Mouse (Mus musculus) midbrain, embryonic 16.5 days (tissue): Measurements from ENCODE around the gene Gfod1. TPM values are rescaled to one million over a fixed set of nuclear protein-coding genes. Genes with fewer than 3 reads are reported as not detected.
A peak's percentile ranks its signal among the peaks of the same experiment; 100 is the strongest.

Experiments used
- ATAC-seq: fragments of 200-750 bp; cut with Nextera tagmentation; 2 replicates; pipeline ENCODE4 v1.8.0; 2017; ENCODE audit warnings: moderate TSS enrichment
- H3K27ac ChIP-seq: fragments of 300-500 bp; sonication (generic); 2 replicates; pipeline ENCODE4 v1.5.1; 2014; ENCODE audit warnings: mild to moderate bottlenecking, low read length, mixed read lengths
- H3K27me3 ChIP-seq: fragments of 300-500 bp; sonication (generic); 2 replicates; pipeline ENCODE4 v1.6.1; 2014; ENCODE audit warnings: low read depth, low read length, mixed read lengths; ENCODE audit not compliant: control insufficient read depth, insufficient read depth
- H3K36me3 ChIP-seq: fragments of 300-500 bp; sonication (generic); 2 replicates; pipeline ENCODE4 v1.6.1; 2014; ENCODE audit warnings: mild to moderate bottlenecking, low read length, moderate library complexity, mixed read lengths; ENCODE audit not compliant: control insufficient read depth, insufficient read depth
- H3K4me1 ChIP-seq: fragments of 300-500 bp; sonication (generic); 2 replicates; pipeline ENCODE4 v1.6.1; 2014; ENCODE audit warnings: mild to moderate bottlenecking, low read length, mixed read lengths; ENCODE audit not compliant: control insufficient read depth, insufficient read depth
- H3K4me2 ChIP-seq: fragments of 300-500 bp; sonication (generic); 2 replicates; pipeline ENCODE4 v1.6.1; 2014; ENCODE audit warnings: mild to moderate bottlenecking, low read length, mixed read lengths
- H3K4me3 ChIP-seq: fragments of 300-500 bp; sonication (generic); 2 replicates; pipeline ENCODE4 v1.5.1; 2014; ENCODE audit warnings: low read depth, mild to moderate bottlenecking, low read length, moderate library complexity, mixed read lengths
- H3K9ac ChIP-seq: fragments of 300-500 bp; sonication (generic); 2 replicates; pipeline ENCODE4 v1.6.1; 2014; ENCODE audit warnings: low read depth, low read length, mixed read lengths
- H3K9me3 ChIP-seq: fragments of 300-500 bp; sonication (generic); replicated peaks from 2 replicates; pipeline ENCODE4 v1.6.1; 2014; ENCODE audit warnings: mild to moderate bottlenecking, low read length, mixed read lengths; ENCODE audit not compliant: control insufficient read depth, poor library complexity, severe bottlenecking
- WGBS: fragments of 180-500 bp; shearing (Covaris S2); extraction: QIAGEN DNeasy Blood & Tissue Kit; methylation state at CpG from one replicate; pipeline ENCODE4 v1.1.7; 2014; 5-methylcytosine and 5-hydroxymethylcytosine counted together
- polyA plus RNA-seq: library from polyadenylated mRNA; unstranded; fragments of >200 nt; fragmentation: Nextera tagmentation; extraction: Ambion mirVana; gene quantifications from 2 replicates; pipeline ENCODE4 v1.2.1, GENCODE M21; 2015

The Gfod1 gene
- polyA plus RNA-seq, 1 experiment from 2014 or later = 2.2 TPM

GRCm38 (mm10) chr13:43201033-43201432, 102.9 kb downstream of the Gfod1 start:
- Histone ChIP-seq H3K4me2 (no peak overlapping the region), H3K27ac (no peak overlapping the region), H3K4me3 (no peak overlapping the region), H3K9me3 (no peaks in the 10 kb centered on the region), H3K4me1 (no peaks in the 10 kb centered on the region), H3K27me3 (no peaks in the 10 kb centered on the region), H3K9ac (no peak overlapping the region), H3K36me3 (no peaks in the 10 kb centered on the region)
- WGBS = 45% methylated on average over 22 of the region's 22 CpGs
- ATAC-seq = 0 out of 2 replicates have a peak, but pooled peaks have one; percentile 38

- no peak overlapping the region for H3K9ac ChIP-seq
- WGBS = 82% methylated on average over 22 of the region's 22 CpGs
- H3K4me2 ChIP-seq = no peak overlapping the region
- 0 out of 2 replicates have a peak, but pooled peaks have one; percentile 46 for ATAC-seq
- H3K36me3 ChIP-seq = no peaks in the 10 kb centered on the region
- no peaks in the 10 kb centered on the region for H3K27me3 ChIP-seq
- H3K9me3 ChIP-seq = no peaks in the 10 kb centered on the region
- no peak overlapping the region for H3K4me3 ChIP-seq
- H3K27ac ChIP-seq = no peak overlapping the region
- H3K4me1 ChIP-seq = no peaks in the 10 kb centered on the region
These were observed 103.5 kb downstream of the Gfod1 start for GRCm38 (mm10) chr13:43200473-43200872.

GRCm38 (mm10) chr13:43199749-43200148, 104.2 kb downstream of the Gfod1 start:
- Histone ChIP-seq H3K4me3 (no peak overlapping the region), H3K36me3 (no peaks in the 10 kb centered on the region), H3K9ac (no peak overlapping the region), H3K4me2 (no peak overlapping the region), H3K9me3 (no peaks in the 10 kb centered on the region), H3K4me1 (no peaks in the 10 kb centered on the region), H3K27me3 (no peaks in the 10 kb centered on the region), H3K27ac (no peak overlapping the region)
- peak; percentile 38; the same call in 1 of the 2 replicates for ATAC-seq
- 77% methylated on average over 5 of the region's 5 CpGs for WGBS

GRCm38 (mm10) chr13:43199282-43199681, 104.7 kb downstream of the Gfod1 start:
- no peaks in the 10 kb centered on the region for H3K27me3 ChIP-seq
- no peak overlapping the region for H3K27ac ChIP-seq
- no peak overlapping the region for H3K9ac ChIP-seq
- ATAC-seq = no peak
- 85% methylated on average over 7 of the region's 7 CpGs for WGBS
- H3K4me2 ChIP-seq = no peak overlapping the region
- H3K4me1 ChIP-seq = no peaks in the 10 kb centered on the region
- H3K36me3 ChIP-seq = no peaks in the 10 kb centered on the region
- no peak overlapping the region for H3K4me3 ChIP-seq
- H3K9me3 ChIP-seq = no peaks in the 10 kb centered on the region

GRCm38 (mm10) chr13:43197187-43197586, 106.8 kb downstream of the Gfod1 start:
- no peaks in the 10 kb centered on the region for H3K9me3 ChIP-seq
- H3K4me1 ChIP-seq = no peaks in the 10 kb centered on the region
- no peak overlapping the region for H3K4me2 ChIP-seq
- no peak overlapping the region for H3K27ac ChIP-seq
- no peak for ATAC-seq
- 60% methylated on average over 6 of the region's 6 CpGs for WGBS
- H3K4me3 ChIP-seq = no peak overlapping the region
- no peaks in the 10 kb centered on the region for H3K36me3 ChIP-seq
- no peaks in the 10 kb centered on the region for H3K27me3 ChIP-seq
- no peak overlapping the region for H3K9ac ChIP-seq

- no peak overlapping the region for H3K4me2 ChIP-seq
- no peaks in the 10 kb centered on the region for H3K9me3 ChIP-seq
- no peak overlapping the region for H3K27ac ChIP-seq
- H3K36me3 ChIP-seq = no peaks in the 10 kb centered on the region
- no peak overlapping the region for H3K9ac ChIP-seq
- WGBS = 68% methylated on average over 7 of the region's 7 CpGs
- no peaks in the 10 kb centered on the region for H3K4me1 ChIP-seq
- H3K27me3 ChIP-seq = no peaks in the 10 kb centered on the region
- H3K4me3 ChIP-seq = no peak overlapping the region
- no peak for ATAC-seq
These were observed 108.0 kb downstream of the Gfod1 start for GRCm38 (mm10) chr13:43196000-43196399.

- H3K27ac ChIP-seq = no peak overlapping the region
- H3K4me1 ChIP-seq = no peaks in the 10 kb centered on the region
- no peak overlapping the region for H3K4me3 ChIP-seq
- H3K27me3 ChIP-seq = no peaks in the 10 kb centered on the region
- ATAC-seq = no peak
- no peaks in the 10 kb centered on the region for H3K36me3 ChIP-seq
- H3K9me3 ChIP-seq = no peaks in the 10 kb centered on the region
- H3K9ac ChIP-seq = no peak overlapping the region
- H3K4me2 ChIP-seq = no peak overlapping the region
- WGBS = 87% methylated on average over 8 of the region's 8 CpGs
These were observed 110.0 kb downstream of the Gfod1 start for GRCm38 (mm10) chr13:43193932-43194331.

GRCm38 (mm10) chr13:43193266-43193665, 110.7 kb downstream of the Gfod1 start:
- Histone ChIP-seq H3K4me3 (no peak overlapping the region), H3K9me3 (no peaks in the 10 kb centered on the region), H3K4me2 (no peak overlapping the region), H3K36me3 (no peaks in the 10 kb centered on the region), H3K4me1 (no peaks in the 10 kb centered on the region), H3K27me3 (no peaks in the 10 kb centered on the region), H3K9ac (no peak overlapping the region), H3K27ac (no peak overlapping the region)
- no peak for ATAC-seq
- WGBS = 65% methylated on average over 7 of the region's 7 CpGs

GRCm38 (mm10) chr13:43191741-43192192, 112.2 kb downstream of the Gfod1 start:
- no peaks in the 10 kb centered on the region for H3K9me3 ChIP-seq
- H3K36me3 ChIP-seq = no peaks in the 10 kb centered on the region
- 11% methylated on average over 14 of the region's 14 CpGs for WGBS
- no peak overlapping the region for H3K9ac ChIP-seq
- no peak overlapping the region for H3K4me3 ChIP-seq
- ATAC-seq = no peak
- H3K27me3 ChIP-seq = no peaks in the 10 kb centered on the region
- peak overlapping the region; percentile 22; the same call in 1 of the 2 replicates for H3K4me2 ChIP-seq
- no peak overlapping the region for H3K27ac ChIP-seq
- H3K4me1 ChIP-seq = no peaks in the 10 kb centered on the region
